Mouse (Mus musculus): Measurements from ENCODE around the gene Exoc3. TPM values are rescaled to one million over a fixed set of nuclear protein-coding genes. Genes with fewer than 3 reads are reported as not detected.

The Exoc3 gene
- 30.9 and 34.4 TPM in 2 replicates for polyA plus RNA-seq (2015; fragmentation: Nextera tagmentation; extraction: Ambion mirVana)

GRCm38 (mm10) chr13:74208317-74208985, at the start of gene Exoc3:
Exoc3 (minus strand) TSS chr13:74208732.

DNA sequence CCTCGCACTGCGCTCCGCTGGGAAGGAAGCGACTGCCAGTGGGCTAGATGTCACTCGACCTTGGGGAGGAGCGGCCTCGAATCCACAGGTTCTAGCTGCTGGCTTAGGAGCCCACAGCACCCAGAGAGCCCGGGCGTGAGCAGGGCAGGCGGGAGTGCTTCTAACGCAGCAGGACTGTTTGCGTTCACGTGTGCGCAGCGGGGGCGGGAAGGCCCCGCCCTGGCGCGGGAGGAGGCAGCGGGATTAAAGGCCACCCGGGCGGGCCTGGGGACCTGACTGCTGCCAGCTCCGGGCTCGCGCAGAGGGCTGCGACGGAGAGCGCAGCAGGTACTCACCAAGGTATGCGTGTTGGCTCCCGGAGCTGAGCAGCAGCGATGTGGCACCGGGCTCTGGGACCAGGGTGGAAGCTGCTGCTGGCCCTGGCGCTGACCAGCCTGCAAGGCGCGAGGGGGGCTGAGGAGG, 87.4 kb downstream of the Exoc3 start, which contains the start of gene Slc9a3:
Gene Slc9a3, plus strand, starts transcription at position 317 of the 462 bp plus-strand sequence.

Other genes starting within 250 kb of the Exoc3 start
- not detected in 2 replicates for gene Zdhhc11, start 244.9 kb downstream of the Exoc3 start, polyA plus RNA-seq (2015; fragmentation: Nextera tagmentation; extraction: Ambion mirVana)
- gene Tppp, start 199.3 kb downstream of the Exoc3 start, polyA plus RNA-seq (2015; fragmentation: Nextera tagmentation; extraction: Ambion mirVana) = 0.36 and 0.63 TPM in 2 replicates
- 7.2 and 9.0 TPM in 2 replicates for gene Cep72, start 146.4 kb downstream of the Exoc3 start, polyA plus RNA-seq (2015; fragmentation: Nextera tagmentation; extraction: Ambion mirVana)
- not detected in 2 replicates for gene Slc9a3, start 87.3 kb downstream of the Exoc3 start, polyA plus RNA-seq (2015; fragmentation: Nextera tagmentation; extraction: Ambion mirVana)
- gene Ahrr, start 83.6 kb upstream of the Exoc3 start, polyA plus RNA-seq (2015; fragmentation: Nextera tagmentation; extraction: Ambion mirVana) = 0.10 and 0.13 TPM in 2 replicates
- gene Pdcd6, start 108.8 kb upstream of the Exoc3 start, polyA plus RNA-seq (2015; fragmentation: Nextera tagmentation; extraction: Ambion mirVana) = 110 and 114 TPM in 2 replicates
- 128 and 137 TPM in 2 replicates for gene Sdha, start 141.5 kb upstream of the Exoc3 start, polyA plus RNA-seq (2015; fragmentation: Nextera tagmentation; extraction: Ambion mirVana)
- 22.8 and 28.8 TPM in 2 replicates for gene Ccdc127, start 141.6 kb upstream of the Exoc3 start, polyA plus RNA-seq (2015; fragmentation: Nextera tagmentation; extraction: Ambion mirVana)
- gene Lrrc14b, start 155.3 kb upstream of the Exoc3 start, polyA plus RNA-seq (2015; fragmentation: Nextera tagmentation; extraction: Ambion mirVana) = not detected in 2 replicates
- gene Zfp72, start 182.1 kb upstream of the Exoc3 start, polyA plus RNA-seq (2015; fragmentation: Nextera tagmentation; extraction: Ambion mirVana) = 1.1 and 1.4 TPM in 2 replicates
- 113 and 116 TPM in 2 replicates for gene Ftl1-ps1, start 191.0 kb upstream of the Exoc3 start, polyA plus RNA-seq (2015; fragmentation: Nextera tagmentation; extraction: Ambion mirVana)